11 mouse cellular contexts compared by ENCODE assay signal in genomic region chr15:12039256-12039655, GRCm38 (mm10). TPM values are rescaled to one million over a fixed set of nuclear protein-coding genes. Genes with fewer than 3 reads are reported as not detected.
DNase-seq lines count a peak whose midpoint lies in the region; ATAC-seq and TF ChIP-seq lines count a peak whose summit lies in the region.
"Had no signal": no experiment of that assay in that cellular context is flagged by ENCODE, and none has a peak within 500 bp of the region (broad histone marks: within the 10 kb centered on the region; RNA-seq: fewer than 3 reads in every experiment).

No protein-coding gene starts in this region.

- no peak overlapping the region for H3K9ac ChIP-seq in embryonic facial prominence, embryonic 13.5 days
- H3K9ac ChIP-seq in neural tube, embryonic 11.5 days (ENCODE audit: low read length) = no peak overlapping the region
- H3K9ac ChIP-seq in forebrain, postnatal 0 days = no peak overlapping the region
- no peak overlapping the region for H3K9ac ChIP-seq in midbrain, postnatal 0 days (replicated peaks; ENCODE audit: low read length, poor library complexity, severe bottlenecking)
- no peak overlapping the region for H3K9ac ChIP-seq in heart, embryonic 12.5 days
- H3K9ac ChIP-seq: limb, embryonic 15.5 days had no signal

- 77% methylated on average over 10 of the region's 10 CpGs for WGBS in embryonic facial prominence, embryonic 13.5 days
- WGBS in embryonic facial prominence, embryonic 10.5 days = 85% methylated on average over 10 of the region's 10 CpGs
- 64% methylated on average over 10 of the region's 10 CpGs for WGBS in neural tube, embryonic 11.5 days
- WGBS in forebrain, postnatal 0 days = 36% methylated on average over 10 of the region's 10 CpGs
- WGBS in midbrain, postnatal 0 days = 28% methylated on average over 10 of the region's 10 CpGs
- 84% methylated on average over 10 of the region's 10 CpGs for WGBS in heart, embryonic 12.5 days

- no peaks in the 10 kb centered on the region for H3K36me3 ChIP-seq in embryonic facial prominence, embryonic 13.5 days
- no peaks in the 10 kb centered on the region for H3K36me3 ChIP-seq in embryonic facial prominence, embryonic 10.5 days (replicated peaks)
- no peaks in the 10 kb centered on the region for H3K36me3 ChIP-seq in neural tube, embryonic 11.5 days (ENCODE audit: control insufficient read depth, insufficient read depth, low read length)
- no peaks in the 10 kb centered on the region for H3K36me3 ChIP-seq in forebrain, postnatal 0 days (ENCODE audit: insufficient read depth)
- no peaks in the 10 kb centered on the region for H3K36me3 ChIP-seq in midbrain, postnatal 0 days (ENCODE audit: insufficient read depth, low read length)
- H3K36me3 ChIP-seq in heart, embryonic 12.5 days = no peaks in the 10 kb centered on the region
- H3K36me3 ChIP-seq: limb, embryonic 15.5 days had no signal

- no peaks in the 10 kb centered on the region for H3K27me3 ChIP-seq in embryonic facial prominence, embryonic 13.5 days
- no peaks in the 10 kb centered on the region for H3K27me3 ChIP-seq in embryonic facial prominence, embryonic 10.5 days (replicated peaks; ENCODE audit: low read depth, poor library complexity, severe bottlenecking)
- H3K27me3 ChIP-seq in neural tube, embryonic 11.5 days (ENCODE audit: control insufficient read depth, insufficient read depth, low read length) = no peaks in the 10 kb centered on the region
- no peaks in the 10 kb centered on the region for H3K27me3 ChIP-seq in forebrain, postnatal 0 days (ENCODE audit: insufficient read depth, low read length)
- no peaks in the 10 kb centered on the region for H3K27me3 ChIP-seq in midbrain, postnatal 0 days (ENCODE audit: insufficient read depth, low read length)
- H3K27me3 ChIP-seq in heart, embryonic 12.5 days (replicated peaks) = no peaks in the 10 kb centered on the region
- H3K27me3 ChIP-seq: limb, embryonic 15.5 days had no signal

- TF ChIP-seq CTCF in forebrain, postnatal 0 days (IDR thresholded peaks at IDR 0.05; ENCODE audit: low read depth) = no peak
- TF ChIP-seq CTCF in midbrain, postnatal 0 days (IDR thresholded peaks at IDR 0.05) = no peak

- DNase-seq in embryonic facial prominence, embryonic 10.5 days (ENCODE audit: low spot score) = no peak
- no peak for DNase-seq in neural tube, embryonic 11.5 days (ENCODE audit: low spot score)
- no peak for DNase-seq in neural tube, embryonic 10.5 days (ENCODE audit: extremely low spot score, low spot score)
- peak; percentile 71 for DNase-seq in forebrain, postnatal 0 days
- DNase-seq in midbrain, postnatal 0 days (ENCODE audit: low spot score) = peak; percentile 66
- DNase-seq in left cerebral cortex, adult 8-10 months (ENCODE audit: low spot score in 2 of 2) = no peak
- DNase-seq: adrenal gland, adult 2 months; kidney, adult 11 months had no signal

- H3K4me3 ChIP-seq in embryonic facial prominence, embryonic 13.5 days = no peak overlapping the region
- H3K4me3 ChIP-seq in embryonic facial prominence, embryonic 10.5 days = no peak overlapping the region
- no peak overlapping the region for H3K4me3 ChIP-seq in neural tube, embryonic 11.5 days (ENCODE audit: low read depth, low read length)
- H3K4me3 ChIP-seq in forebrain, postnatal 0 days (ENCODE audit: low read depth, low read length) = no peak overlapping the region
- H3K4me3 ChIP-seq in midbrain, postnatal 0 days (ENCODE audit: low read depth, low read length) = no peak overlapping the region
- H3K4me3 ChIP-seq in heart, embryonic 12.5 days = no peak overlapping the region
- H3K4me3 ChIP-seq: limb, embryonic 15.5 days had no signal

- H3K9me3 ChIP-seq in embryonic facial prominence, embryonic 13.5 days = 0 out of 2 replicates have a peak, but pooled peaks cover 3% of the 10 kb centered on the region
- no peaks in the 10 kb centered on the region for H3K9me3 ChIP-seq in embryonic facial prominence, embryonic 10.5 days
- no peaks in the 10 kb centered on the region for H3K9me3 ChIP-seq in neural tube, embryonic 11.5 days (ENCODE audit: control insufficient read depth, low read length)
- no peaks in the 10 kb centered on the region for H3K9me3 ChIP-seq in forebrain, postnatal 0 days (ENCODE audit: low read length)
- H3K9me3 ChIP-seq in midbrain, postnatal 0 days (ENCODE audit: low read length) = no peaks in the 10 kb centered on the region
- H3K9me3 ChIP-seq in heart, embryonic 12.5 days (replicated peaks) = no peaks in the 10 kb centered on the region
- H3K9me3 ChIP-seq: limb, embryonic 15.5 days had no signal

- peak overlapping the region; percentile 27; the same call in 1 of the 2 replicates for H3K4me2 ChIP-seq in embryonic facial prominence, embryonic 13.5 days
- no peak overlapping the region for H3K4me2 ChIP-seq in neural tube, embryonic 11.5 days (ENCODE audit: low read depth)
- 0 out of 2 replicates have a peak overlapping the region, but pooled peaks have one; percentile 4 for H3K4me2 ChIP-seq in forebrain, postnatal 0 days (ENCODE audit: low read depth)
- 0 out of 2 replicates have a peak overlapping the region, but pooled peaks have one; percentile 16 for H3K4me2 ChIP-seq in midbrain, postnatal 0 days (ENCODE audit: low read depth, low read length, poor library complexity, severe bottlenecking)
- H3K4me2 ChIP-seq in heart, embryonic 12.5 days = no peak overlapping the region

- H3K27ac ChIP-seq in embryonic facial prominence, embryonic 13.5 days = peak overlapping the region; percentile 66
- no peak overlapping the region for H3K27ac ChIP-seq in embryonic facial prominence, embryonic 10.5 days (replicated peaks)
- no peak overlapping the region for H3K27ac ChIP-seq in neural tube, embryonic 11.5 days (ENCODE audit: low read depth, low read length)
- peak overlapping the region; percentile 60; the same call in 1 of the 2 replicates for H3K27ac ChIP-seq in forebrain, postnatal 0 days (ENCODE audit: low read depth, low read length)
- H3K27ac ChIP-seq in midbrain, postnatal 0 days (ENCODE audit: low read depth, low read length) = peak overlapping the region; percentile 69
- no peak overlapping the region for H3K27ac ChIP-seq in heart, embryonic 12.5 days (ENCODE audit: poor library complexity, severe bottlenecking)

- H3K4me1 ChIP-seq in embryonic facial prominence, embryonic 13.5 days = peaks cover 21% of the 10 kb centered on the region
- peaks cover 15% of the 10 kb centered on the region for H3K4me1 ChIP-seq in embryonic facial prominence, embryonic 10.5 days
- no peaks in the 10 kb centered on the region for H3K4me1 ChIP-seq in neural tube, embryonic 11.5 days (ENCODE audit: control insufficient read depth, insufficient read depth, low read length)
- H3K4me1 ChIP-seq in forebrain, postnatal 0 days (ENCODE audit: insufficient read depth) = peaks cover 10% of the 10 kb centered on the region; the same call in 1 of the 2 replicates
- H3K4me1 ChIP-seq in midbrain, postnatal 0 days (ENCODE audit: insufficient read depth, low read length) = peaks cover 4% of the 10 kb centered on the region; the same call in 1 of the 2 replicates
- H3K4me1 ChIP-seq in heart, embryonic 12.5 days (replicated peaks) = peaks cover 18% of the 10 kb centered on the region

- no peak for ATAC-seq in embryonic facial prominence, embryonic 13.5 days (ENCODE audit: insufficient number of reproducible peaks, insufficient read depth, low FRiP score, low TSS enrichment, low read depth)
- ATAC-seq in neural tube, embryonic 11.5 days (ENCODE audit: insufficient read depth, low FRiP score, low TSS enrichment) = peak; percentile 58
- peak; percentile 85 for ATAC-seq in forebrain, postnatal 0 days
- ATAC-seq in midbrain, postnatal 0 days (ENCODE audit: low FRiP score) = peak; percentile 70
- ATAC-seq in heart, embryonic 12.5 days (ENCODE audit: insufficient number of reproducible peaks, low FRiP score) = no peak

RNA-seq across cellular contexts. Expression of gene Sub1, which starts 42.5 kb away (rescaled TPM):
- polyA plus RNA-seq in embryonic facial prominence, embryonic 13.5 days (2015; fragmentation: Nextera tagmentation; extraction: Ambion mirVana) = 721 and 790 TPM in 2 replicates
- polyA plus RNA-seq in embryonic facial prominence, embryonic 10.5 days (2016; fragmentation: Nextera tagmentation; extraction: Ambion mirVana) = 772 and 811 TPM in 2 replicates
- polyA plus RNA-seq in neural tube, embryonic 11.5 days (2014; fragmentation: Nextera tagmentation; extraction: Ambion mirVana) = 735 and 745 TPM in 2 replicates
- 187 TPM in 2 replicates for total RNA-seq in forebrain, postnatal 0 days (2014; rRNA removed)
- 618 and 740 TPM in 2 replicates for polyA plus RNA-seq in forebrain, postnatal 0 days (2015; fragmentation: Nextera tagmentation; extraction: Ambion mirVana)
- total RNA-seq in midbrain, postnatal 0 days (2014; rRNA removed) = 133 and 184 TPM in 2 replicates
- 616 and 676 TPM in 2 replicates for polyA plus RNA-seq in midbrain, postnatal 0 days (2015; fragmentation: Nextera tagmentation; extraction: Ambion mirVana)
- total RNA-seq in left cerebral cortex, adult 8-10 months (2022) = 100 to 1,000 TPM; 276 to 318 (median 297) TPM
- 596 and 625 TPM in 2 replicates for polyA plus RNA-seq in heart, embryonic 12.5 days (2016; fragmentation: Nextera tagmentation; extraction: Ambion mirVana)

Comparison
In these comparisons a context has a peak if more than half of its experiments do, and no peak if none do; other contexts are left out.
1. H3K27ac ChIP-seq: peak in embryonic facial prominence, embryonic 13.5 days (single experiment), forebrain, postnatal 0 days (single experiment) and midbrain, postnatal 0 days (single experiment); none in embryonic facial prominence, embryonic 10.5 days (single experiment), neural tube, embryonic 11.5 days (single experiment) and heart, embryonic 12.5 days (single experiment).
2. ATAC-seq: peak in neural tube, embryonic 11.5 days (single experiment), forebrain, postnatal 0 days (single experiment) and midbrain, postnatal 0 days (single experiment); none in embryonic facial prominence, embryonic 13.5 days (single experiment) and heart, embryonic 12.5 days (single experiment).
3. H3K4me2 ChIP-seq: peak in embryonic facial prominence, embryonic 13.5 days (single experiment), forebrain, postnatal 0 days (single experiment) and midbrain, postnatal 0 days (single experiment); none in neural tube, embryonic 11.5 days (single experiment) and heart, embryonic 12.5 days (single experiment).
4. DNase-seq: peak in forebrain, postnatal 0 days (single experiment) and midbrain, postnatal 0 days (single experiment); none in embryonic facial prominence, embryonic 10.5 days (single experiment), neural tube, embryonic 11.5 days (single experiment), neural tube, embryonic 10.5 days (single experiment) and left cerebral cortex, adult 8-10 months (0 of 2).